Mouse (Mus musculus) gonadal fat pad, adult 2 months (tissue): ENCODE data around the gene Tnfrsf22. TPM values are rescaled to one million over a fixed set of nuclear protein-coding genes. Genes with fewer than 3 reads are reported as not detected.

Experiments
- polyA plus RNA-seq: library from polyadenylated mRNA; depleted of rRNA; stranded (reverse); fragments of >200 nt; gene quantifications from 2 replicates; pipeline ENCODE4 v1.2.3, GENCODE M21; 2012; rRNA removed

Gene Tnfrsf22
- polyA plus RNA-seq, 1 experiment, result 4.3 TPM

Other genes with a start within 250 kb of the Tnfrsf22 start
- 15.3 and 17.5 TPM in 2 replicates for gene Cdkn1c, start 188.6 kb downstream of the Tnfrsf22 start, polyA plus RNA-seq
- 12.3 and 13.4 TPM in 2 replicates for gene Slc22a18, start 175.9 kb downstream of the Tnfrsf22 start, polyA plus RNA-seq
- 11.8 and 13.8 TPM in 2 replicates for gene Phlda2, start 146.5 kb downstream of the Tnfrsf22 start, polyA plus RNA-seq
- 62.2 and 73.5 TPM in 2 replicates for gene Nap1l4, start 100.6 kb downstream of the Tnfrsf22 start, polyA plus RNA-seq
- 17.0 and 18.5 TPM in 2 replicates for gene Cars, start 49.6 kb downstream of the Tnfrsf22 start, polyA plus RNA-seq
- gene Tnfrsf26, start 20.9 kb downstream of the Tnfrsf22 start, polyA plus RNA-seq, result 0.28 and 0.36 TPM in 2 replicates
- gene Tnfrsf23, start 36.2 kb upstream of the Tnfrsf22 start, polyA plus RNA-seq, result 2.2 and 2.6 TPM in 2 replicates
- 23.0 and 29.1 TPM in 2 replicates for gene Osbpl5, start 107.3 kb upstream of the Tnfrsf22 start, polyA plus RNA-seq
- gene Mrgprg, start 117.3 kb upstream of the Tnfrsf22 start, polyA plus RNA-seq, result 1.7 TPM in 1 of 2 replicates, not detected in the other
- 0.93 and 1.1 TPM in 2 replicates for gene Mrgpre, start 134.8 kb upstream of the Tnfrsf22 start, polyA plus RNA-seq
- 8.4 and 11.5 TPM in 2 replicates for gene Nadsyn1, start 173.2 kb upstream of the Tnfrsf22 start, polyA plus RNA-seq
- 46.2 and 64.1 TPM in 2 replicates for gene Dhcr7, start 173.5 kb upstream of the Tnfrsf22 start, polyA plus RNA-seq
- 2.3 and 3.1 TPM in 2 replicates for gene Gm498, start 217.2 kb upstream of the Tnfrsf22 start, polyA plus RNA-seq